Mouse (Mus musculus): ENCODE results near the gene Gm15517.

The Gm15517 gene

DNA sequence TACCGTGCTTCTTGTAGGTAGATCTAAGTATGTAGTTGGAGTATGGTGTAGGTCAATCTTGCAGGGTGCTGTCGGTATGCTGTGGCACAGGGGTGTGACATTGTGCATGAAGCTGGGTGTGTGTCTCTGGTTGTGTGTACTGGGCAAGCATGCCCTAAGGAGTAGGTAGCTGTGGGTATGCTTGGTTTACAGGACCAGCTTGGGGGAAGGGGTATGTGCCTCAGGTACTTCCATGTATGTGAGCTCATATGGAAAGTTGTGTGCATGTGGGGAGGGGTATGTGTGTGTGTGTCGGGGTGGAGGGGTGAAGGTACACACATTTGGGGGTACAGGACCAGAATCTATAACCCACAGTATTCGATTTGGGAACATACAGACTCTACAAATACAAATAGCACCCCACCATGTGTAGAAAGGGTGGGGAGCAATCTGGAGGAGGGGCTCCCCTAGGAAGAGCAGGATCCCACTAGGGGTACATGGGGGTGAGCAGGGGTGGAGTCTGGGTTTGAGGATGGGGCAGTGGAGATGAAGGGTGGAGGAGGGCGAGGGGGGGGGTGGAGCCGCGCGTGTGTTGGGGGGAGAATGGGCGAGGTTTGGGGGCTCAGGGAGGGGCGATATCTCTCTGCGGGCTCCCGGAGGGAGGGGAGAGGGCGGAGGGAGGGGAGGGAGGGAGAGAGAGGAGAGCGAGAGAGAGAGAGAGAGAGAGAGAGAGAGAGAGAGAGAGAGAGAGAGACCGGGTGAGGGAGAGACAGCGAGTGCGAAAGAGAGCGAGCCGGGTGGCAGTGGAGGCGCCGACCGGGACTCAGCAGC is 48.4 kb downstream of the Gm15517 start, which contains the start of gene Shank1:
TSS of gene Shank1 (plus strand) at position 779 of the 810 bp plus-strand sequence.
- DNase-seq (ENCODE audit: low spot score), result no peak

GRCm38 (mm10) chr7:44310285-44310877 is 49.1 kb downstream of the Gm15517 start:
- no peak for DNase-seq (ENCODE audit: low spot score)

- DNase-seq (ENCODE audit: low spot score), result no peak
These were observed 49.8 kb downstream of the Gm15517 start for GRCm38 (mm10) chr7:44310878-44311712.
